Mouse (Mus musculus) kidney, embryonic 14.5 days (tissue): Measurements from ENCODE around the gene Gm11541. TPM values are rescaled to one million over a fixed set of nuclear protein-coding genes. Genes with fewer than 3 reads are reported as not detected.
"Not testable (repeated sequence)": the region's sequence is repeated elsewhere in the genome, so short reads cannot be mapped to it uniquely, and the experiment has no call there.

Experiments
- ATAC-seq: fragments of 200-750 bp; cut with Nextera tagmentation; 2 replicates; pipeline ENCODE4 v1.8.0; 2017; ENCODE audit warnings: moderate number of reproducible peaks, mild to moderate bottlenecking, moderate TSS enrichment, moderate library complexity; ENCODE audit not compliant: low FRiP score, low TSS enrichment
- H3K27ac ChIP-seq: fragments of 300-500 bp; sonication (generic); 2 replicates; pipeline ENCODE4 v1.5.1; 2014; ENCODE audit warnings: low read depth, mild to moderate bottlenecking, low read length, moderate library complexity, mixed read lengths
- H3K27me3 ChIP-seq: fragments of 300-500 bp; sonication (generic); 2 replicates; pipeline ENCODE4 v1.6.1; 2014; ENCODE audit warnings: mild to moderate bottlenecking, low read length; ENCODE audit not compliant: control insufficient read depth, insufficient read depth
- H3K36me3 ChIP-seq: fragments of 300-500 bp; sonication (generic); 2 replicates; pipeline ENCODE4 v1.6.1; 2014; ENCODE audit warnings: low read length, mixed read lengths; ENCODE audit not compliant: control insufficient read depth, insufficient read depth
- H3K4me1 ChIP-seq: fragments of 300-500 bp; sonication (generic); 2 replicates; pipeline ENCODE4 v1.6.1; 2014; ENCODE audit warnings: low read length, mixed read lengths; ENCODE audit not compliant: control insufficient read depth, insufficient read depth
- H3K4me2 ChIP-seq: fragments of 300-500 bp; sonication (generic); replicated peaks from 2 replicates; pipeline ENCODE4 v1.6.1; 2014; ENCODE audit warnings: low read depth, mild to moderate bottlenecking, low read length
- H3K4me3 ChIP-seq: fragments of 300-500 bp; sonication (generic); 2 replicates; pipeline ENCODE4 v1.5.1; 2014; ENCODE audit warnings: mild to moderate bottlenecking, low read length
- H3K9ac ChIP-seq: fragments of 300-500 bp; sonication (generic); 2 replicates; pipeline ENCODE4 v1.6.1; 2014; ENCODE audit warnings: low read depth, mild to moderate bottlenecking, low read length, moderate library complexity
- H3K9me3 ChIP-seq: fragments of 300-500 bp; sonication (generic); 2 replicates; pipeline ENCODE4 v1.6.1; 2016; ENCODE audit warnings: low read length; ENCODE audit not compliant: control insufficient read depth
- WGBS: fragments of 180-500 bp; shearing (Covaris S2); extraction: QIAGEN DNeasy Blood & Tissue Kit; methylation state at CpG from one replicate; pipeline ENCODE4 v1.1.7; 2014; 5-methylcytosine and 5-hydroxymethylcytosine counted together
- polyA plus RNA-seq: library from polyadenylated mRNA; unstranded; fragments of >200 nt; fragmentation: Nextera tagmentation; extraction: Ambion mirVana; gene quantifications from 2 replicates; pipeline ENCODE4 v1.2.1, GENCODE M21; 2014

The Gm11541 gene
- polyA plus RNA-seq, 1 experiment from 2014 or later: 0.99 TPM

DNA sequence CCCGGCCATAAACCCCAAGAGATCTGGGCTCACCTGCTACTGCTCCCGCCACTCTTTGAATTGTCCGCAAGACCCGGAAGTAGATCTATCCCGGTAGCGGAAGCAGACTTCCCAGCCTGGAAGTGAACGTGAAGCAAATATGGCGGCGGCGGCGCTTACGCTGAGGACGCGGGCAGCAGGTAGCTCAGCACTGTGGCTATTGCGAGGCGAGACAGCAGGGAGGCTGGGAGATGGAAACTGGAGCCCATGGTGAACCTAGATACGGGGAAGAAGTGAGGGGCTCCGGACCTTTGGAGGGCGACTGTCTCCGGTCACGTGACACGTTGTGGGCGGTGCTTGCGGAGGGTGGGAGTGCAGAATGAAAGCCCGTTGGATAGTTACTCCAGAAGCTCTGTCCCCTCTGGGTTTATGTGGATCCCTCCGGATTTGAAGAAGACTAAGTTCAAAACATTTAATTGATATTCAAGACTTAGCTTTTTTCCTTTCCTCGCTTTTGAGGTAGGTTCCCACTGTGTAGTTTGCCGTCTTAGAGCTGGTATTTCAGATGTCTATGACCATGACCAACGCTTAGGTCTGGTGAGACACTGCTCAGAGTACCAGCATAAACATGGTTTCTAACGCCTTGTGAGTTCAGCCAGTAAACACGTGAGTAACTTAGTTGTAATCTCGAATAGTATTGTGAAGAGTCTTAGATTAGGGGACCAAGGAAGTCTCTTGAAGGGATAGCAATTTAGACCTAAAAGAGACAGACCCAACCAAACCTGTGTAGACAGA, 50.4 kb downstream of the Gm11541 start, which contains the start of the genes Mrpl27 and Eme1:
Gene Mrpl27 (plus strand): TSS at position 105 of the 774 bp plus-strand sequence.
Gene Eme1 (minus strand): TSS at position 302 of the 774 bp plus-strand sequence.
- Histone ChIP-seq H3K4me2 (peak within 1 kb of the TSS; percentile 83), H3K4me3 (peak within 1 kb of the TSS; percentile 71), H3K27ac (peak within 1 kb of the TSS; percentile 94), H3K27me3 (no peaks in the 10 kb centered on the region), H3K4me1 (peaks cover 8% of the 10 kb centered on the region), H3K9me3 (no peaks in the 10 kb centered on the region), H3K36me3 (peaks cover 41% of the 10 kb centered on the region), H3K9ac (peak within 1 kb of the TSS; percentile 70)
- under 1% methylated on average over 32 of the region's 32 CpGs for whole genome bisulfite sequencing
- ATAC-seq: peak; percentile 90

DNA sequence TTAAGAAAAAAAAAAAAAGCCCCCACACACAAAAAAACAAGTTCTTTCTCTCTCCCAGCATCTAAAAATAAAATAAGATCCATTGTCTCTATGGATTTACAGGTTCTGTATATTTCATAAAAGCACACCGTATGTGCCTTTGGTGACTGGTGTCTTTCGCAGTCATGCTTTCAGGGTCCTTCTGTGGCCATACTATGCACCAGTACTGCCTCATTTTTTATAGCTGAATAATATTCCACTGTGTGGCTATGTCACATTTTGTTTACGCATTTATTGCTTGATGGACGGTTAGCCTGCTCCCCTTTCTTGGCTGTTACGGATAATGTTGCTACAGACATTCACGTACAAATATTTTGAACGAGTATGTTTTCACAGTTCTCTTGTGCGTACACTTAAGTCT, 51.3 kb downstream of the Gm11541 start:
- peak overlapping the region; percentile 71 for H3K4me3 ChIP-seq
- no peaks in the 10 kb centered on the region for H3K27me3 ChIP-seq
- peaks cover 37% of the 10 kb centered on the region for H3K36me3 ChIP-seq
- H3K4me2 ChIP-seq: peak overlapping the region; percentile 58
- ATAC-seq: no peak
- H3K9ac ChIP-seq: peak overlapping the region; percentile 70
- no peaks in the 10 kb centered on the region for H3K9me3 ChIP-seq
- H3K27ac ChIP-seq: no peak overlapping the region
- H3K4me1 ChIP-seq: peaks cover 8% of the 10 kb centered on the region
- 51% methylated on average over 8 of the region's 8 CpGs for WGBS

DNA sequence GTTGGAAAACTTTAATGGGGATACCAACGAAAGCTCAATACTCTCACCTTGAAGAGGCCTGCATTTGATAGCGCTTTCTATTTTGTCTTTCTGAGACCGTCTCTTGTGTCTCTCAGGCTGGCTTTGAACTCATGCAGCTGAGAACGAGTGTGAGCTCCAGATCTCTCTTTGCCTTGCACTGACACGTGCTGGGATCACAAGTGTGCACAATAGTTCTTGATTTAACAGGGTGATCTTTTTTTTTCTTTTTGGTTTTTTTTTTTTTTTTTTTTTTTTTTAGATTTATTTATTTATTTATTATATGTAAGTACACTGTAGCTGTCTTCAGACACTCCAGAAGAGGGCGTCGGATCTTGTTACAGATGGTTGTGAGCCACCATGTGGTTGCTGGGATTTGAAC, 53.1 kb downstream of the Gm11541 start:
- H3K9ac ChIP-seq, H3K9me3 ChIP-seq, ATAC-seq, H3K4me1 ChIP-seq, H3K4me2 ChIP-seq, H3K4me3 ChIP-seq, H3K27ac ChIP-seq, H3K27me3 ChIP-seq: not testable (repeated sequence)
- WGBS: 95% methylated on average over 5 of the region's 7 CpGs
- H3K36me3 ChIP-seq: peaks cover 40% of the 10 kb centered on the region

DNA sequence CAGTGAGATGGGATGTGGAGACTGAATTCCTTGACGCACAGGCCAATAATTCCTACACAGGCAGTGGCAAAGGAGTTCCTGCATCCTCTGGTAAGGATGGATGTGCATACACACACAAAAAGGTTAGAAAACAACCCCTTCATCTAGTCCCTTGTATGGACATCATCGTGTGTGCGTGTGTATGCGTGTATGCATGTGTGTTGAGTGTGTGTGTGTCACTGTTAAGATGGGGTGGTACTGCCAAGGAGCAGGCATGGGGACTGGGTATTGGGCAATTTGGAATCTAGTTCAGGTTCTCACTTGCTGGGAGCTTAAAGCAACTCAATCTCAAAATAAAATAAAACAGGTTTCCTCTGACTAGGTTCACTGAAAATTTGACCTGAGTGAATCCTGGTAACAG, 57.8 kb downstream of the Gm11541 start:
- 97% methylated on average over 4 of the region's 4 CpGs for WGBS
- no peak for ATAC-seq
- Histone ChIP-seq H3K4me1 (no peaks in the 10 kb centered on the region), H3K27me3 (no peaks in the 10 kb centered on the region), H3K4me3 (no peak overlapping the region), H3K9me3 (no peaks in the 10 kb centered on the region), H3K27ac (no peak overlapping the region), H3K9ac (no peak overlapping the region), H3K36me3 (peaks cover 76% of the 10 kb centered on the region), H3K4me2 (no peak overlapping the region)

Other genes starting within 250 kb of the Gm11541 start
- gene Cacna1g, start 230.3 kb downstream of the Gm11541 start, polyA plus RNA-seq: 8.7 and 14.1 TPM in 2 replicates
- 0.07 and 0.23 TPM in 2 replicates for gene Spata20, start 218.3 kb downstream of the Gm11541 start, polyA plus RNA-seq
- gene Epn3, start 204.5 kb downstream of the Gm11541 start, polyA plus RNA-seq: 13.4 and 16.4 TPM in 2 replicates
- gene Mycbpap, start 182.8 kb downstream of the Gm11541 start, polyA plus RNA-seq: 1.6 and 2.6 TPM in 2 replicates
- 4.1 and 4.5 TPM in 2 replicates for gene Rsad1, start 155.2 kb downstream of the Gm11541 start, polyA plus RNA-seq
- gene Chad, start 139.5 kb downstream of the Gm11541 start, polyA plus RNA-seq: 0.14 TPM in 1 of 2 replicates, not detected in the other
- 9.1 and 11.5 TPM in 2 replicates for gene Acsf2, start 102.6 kb downstream of the Gm11541 start, polyA plus RNA-seq
- 118 and 197 TPM in 2 replicates for gene Lrrc59, start 74.7 kb downstream of the Gm11541 start, polyA plus RNA-seq
- 154 and 193 TPM in 2 replicates for gene Mrpl27, start 50.7 kb downstream of the Gm11541 start, polyA plus RNA-seq
- 29.9 and 33.6 TPM in 2 replicates for gene Eme1, start 50.5 kb downstream of the Gm11541 start, polyA plus RNA-seq
- 16.8 and 18.5 TPM in 2 replicates for gene Xylt2, start 27.0 kb downstream of the Gm11541 start, polyA plus RNA-seq
- gene Cdc34b, start 37.3 kb upstream of the Gm11541 start, polyA plus RNA-seq: not detected in 2 replicates
- not detected in 2 replicates for gene Tmem92, start 78.2 kb upstream of the Gm11541 start, polyA plus RNA-seq
- 248 and 380 TPM in 2 replicates for gene Col1a1, start 231.7 kb upstream of the Gm11541 start, polyA plus RNA-seq